Mouse (Mus musculus): ENCODE measurements at regions not wholly inside any gene's neighbourhood (a gene's known extent, or its start where the extent isn't known, plus 50 kb on each side); places are given as distances from the start of the nearest gene placed in this dataset.

DNA sequence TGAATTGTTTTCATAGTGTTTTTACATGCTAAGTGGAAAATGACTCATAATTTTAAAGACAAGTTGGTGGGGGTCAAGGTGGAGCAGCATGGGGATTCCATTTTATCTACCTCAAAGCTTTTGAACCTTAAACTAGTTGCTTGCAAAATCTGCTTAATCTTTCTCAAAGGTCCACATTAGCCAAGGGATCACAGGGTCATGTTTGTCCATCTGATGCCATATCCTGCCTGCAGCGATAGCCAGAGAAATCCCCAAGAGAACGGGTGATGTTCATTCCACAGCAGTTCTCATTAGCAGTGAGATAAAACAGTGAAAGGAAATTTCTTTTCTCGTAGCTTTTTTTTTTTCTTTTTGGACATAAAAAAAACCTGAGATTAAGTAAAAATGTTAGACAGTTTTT is 77.2 kb upstream of the Dcbld2 start:
- no peak overlapping the region for H3K4me3 ChIP-seq (ENCODE audit: low read depth, low read length)
- TF ChIP-seq POLR2AphosphoS5 (IDR thresholded peaks at IDR 0.05; ENCODE audit: insufficient replicate concordance, low read depth, low read length) (no peak), TAL1 (conservative IDR thresholded peaks at IDR 0.05; ENCODE audit: low read depth, low read length) (no peak), GATA2 (IDR thresholded peaks at IDR 0.05; ENCODE audit: borderline replicate concordance, low read depth, low read length) (no peak), CTCF (IDR thresholded peaks at IDR 0.05; ENCODE audit: low read depth, low read length) (no peak), GATA1 (IDR thresholded peaks at IDR 0.05; ENCODE audit: borderline replicate concordance, low read length) (no peak)
- DNase-seq (ENCODE audit: low spot score) (no peak), ATAC-seq (ENCODE audit: extremely low read depth, insufficient number of reproducible peaks, low FRiP score, poor library complexity, severe bottlenecking) (no peak)
- H3K36me3 ChIP-seq (replicated peaks), result no peaks in the 10 kb centered on the region
- H3K9me3 ChIP-seq (replicated peaks), result no peaks in the 10 kb centered on the region
- no peaks in the 10 kb centered on the region for H3K4me1 ChIP-seq (ENCODE audit: insufficient read depth, low read depth, low read length)
- H3K27me3 ChIP-seq (ENCODE audit: insufficient read depth, low read length), result 0 out of 2 replicates have a peak, but pooled peaks cover 2% of the 10 kb centered on the region

DNA sequence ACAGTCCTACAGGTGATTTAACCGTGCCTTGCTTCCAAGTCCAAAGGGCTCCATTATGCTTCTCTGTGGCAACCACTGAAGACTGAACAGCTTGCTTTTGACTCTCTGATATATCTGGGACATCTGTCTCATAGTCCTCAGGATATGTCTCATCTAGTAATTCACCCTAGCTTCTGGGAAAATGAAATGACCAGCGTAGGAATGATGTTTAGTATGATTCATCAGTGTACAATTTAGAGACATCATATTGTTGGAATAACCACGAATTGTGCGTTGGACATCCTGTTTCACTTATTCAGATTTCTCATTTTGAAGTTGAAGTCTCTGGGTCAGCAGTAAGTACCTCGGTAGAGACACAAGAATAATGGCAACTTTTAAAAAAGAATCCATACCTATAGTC is 64.3 kb upstream of the Dcbld2 start:
- ATAC-seq (ENCODE audit: extremely low read depth, insufficient number of reproducible peaks, low FRiP score, poor library complexity, severe bottlenecking) (no peak), DNase-seq (ENCODE audit: low spot score) (no peak)
- Histone ChIP-seq H3K27me3 (ENCODE audit: insufficient read depth, low read length) (no peaks in the 10 kb centered on the region; the same call in 1 of the 2 replicates), H3K4me1 (ENCODE audit: insufficient read depth, low read depth, low read length) (no peaks in the 10 kb centered on the region), H3K9me3 (replicated peaks) (no peaks in the 10 kb centered on the region), H3K36me3 (replicated peaks) (no peaks in the 10 kb centered on the region), H3K4me3 (ENCODE audit: low read depth, low read length) (no peak overlapping the region)
- TF ChIP-seq CTCF (IDR thresholded peaks at IDR 0.05; ENCODE audit: low read depth, low read length) (no peak), GATA2 (IDR thresholded peaks at IDR 0.05; ENCODE audit: borderline replicate concordance, low read depth, low read length) (no peak), POLR2AphosphoS5 (IDR thresholded peaks at IDR 0.05; ENCODE audit: insufficient replicate concordance, low read depth, low read length) (no peak), TAL1 (conservative IDR thresholded peaks at IDR 0.05; ENCODE audit: low read depth, low read length) (no peak), GATA1 (IDR thresholded peaks at IDR 0.05; ENCODE audit: borderline replicate concordance, low read length) (no peak)

DNA sequence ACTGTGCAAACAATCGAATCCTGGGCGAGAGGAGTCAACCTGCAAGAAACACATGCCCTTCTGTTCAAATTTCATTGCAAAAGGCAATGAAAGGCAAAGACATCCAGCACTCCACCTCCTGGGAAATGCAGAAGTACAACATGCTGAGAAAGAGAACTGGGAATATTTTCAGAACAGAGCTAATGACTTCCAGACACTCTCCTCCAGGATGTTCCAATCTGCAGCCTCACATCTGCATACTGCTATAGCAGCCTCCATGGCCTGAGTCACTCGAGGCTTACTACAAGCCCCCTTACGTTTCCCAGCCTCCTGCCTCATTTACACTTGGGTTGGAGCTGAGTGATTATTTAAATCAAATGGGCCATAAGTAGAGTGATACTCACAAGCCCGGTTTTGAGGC is 58.9 kb upstream of the Dcbld2 start:
- DNase-seq (ENCODE audit: low spot score) (no peak), ATAC-seq (ENCODE audit: extremely low read depth, insufficient number of reproducible peaks, low FRiP score, poor library complexity, severe bottlenecking) (no peak)
- TF ChIP-seq CTCF (IDR thresholded peaks at IDR 0.05; ENCODE audit: low read depth, low read length) (no peak), GATA2 (IDR thresholded peaks at IDR 0.05; ENCODE audit: borderline replicate concordance, low read depth, low read length) (no peak), GATA1 (IDR thresholded peaks at IDR 0.05; ENCODE audit: borderline replicate concordance, low read length) (no peak), POLR2AphosphoS5 (IDR thresholded peaks at IDR 0.05; ENCODE audit: insufficient replicate concordance, low read depth, low read length) (no peak), TAL1 (conservative IDR thresholded peaks at IDR 0.05; ENCODE audit: low read depth, low read length) (no peak)
- Histone ChIP-seq H3K9me3 (replicated peaks) (no peaks in the 10 kb centered on the region), H3K27me3 (ENCODE audit: insufficient read depth, low read length) (peaks cover under 1% of the 10 kb centered on the region; the same call in 1 of the 2 replicates), H3K36me3 (replicated peaks) (no peaks in the 10 kb centered on the region), H3K4me3 (ENCODE audit: low read depth, low read length) (no peak overlapping the region), H3K4me1 (ENCODE audit: insufficient read depth, low read depth, low read length) (peaks cover 9% of the 10 kb centered on the region)

DNA sequence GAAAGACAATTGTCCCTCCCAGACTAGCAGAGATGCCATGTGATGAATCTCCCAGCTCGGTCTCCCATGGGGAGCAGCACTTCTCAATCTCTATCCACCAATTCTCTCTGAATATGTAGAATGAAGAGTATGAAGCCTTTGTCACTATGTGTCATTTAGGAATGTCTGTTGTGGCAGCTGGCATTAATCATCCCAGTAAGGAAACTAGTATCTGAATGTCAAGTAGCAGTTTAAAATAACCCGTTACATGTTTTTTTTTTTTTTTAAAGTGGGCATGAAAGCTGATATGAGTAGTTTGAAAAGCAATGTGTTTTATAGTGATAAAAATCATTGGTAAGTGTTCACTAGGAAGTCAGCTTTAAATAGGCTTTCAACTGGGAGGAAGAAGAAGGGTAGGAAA is 58.4 kb upstream of the Dcbld2 start:
- no peaks in the 10 kb centered on the region for H3K9me3 ChIP-seq (replicated peaks)
- H3K36me3 ChIP-seq (replicated peaks), result no peaks in the 10 kb centered on the region
- H3K4me3 ChIP-seq (ENCODE audit: low read depth, low read length), result no peak overlapping the region
- TF ChIP-seq CTCF (IDR thresholded peaks at IDR 0.05; ENCODE audit: low read depth, low read length), result no peak
- TF ChIP-seq TAL1 (conservative IDR thresholded peaks at IDR 0.05; ENCODE audit: low read depth, low read length), result no peak
- peaks cover 9% of the 10 kb centered on the region for H3K4me1 ChIP-seq (ENCODE audit: insufficient read depth, low read depth, low read length)
- peaks cover 3% of the 10 kb centered on the region; the same call in 1 of the 2 replicates for H3K27me3 ChIP-seq (ENCODE audit: insufficient read depth, low read length)
- no peak for DNase-seq (ENCODE audit: low spot score)
- ATAC-seq (ENCODE audit: extremely low read depth, insufficient number of reproducible peaks, low FRiP score, poor library complexity, severe bottlenecking), result peak; percentile 45; the same call in 1 of the 2 replicates

DNA sequence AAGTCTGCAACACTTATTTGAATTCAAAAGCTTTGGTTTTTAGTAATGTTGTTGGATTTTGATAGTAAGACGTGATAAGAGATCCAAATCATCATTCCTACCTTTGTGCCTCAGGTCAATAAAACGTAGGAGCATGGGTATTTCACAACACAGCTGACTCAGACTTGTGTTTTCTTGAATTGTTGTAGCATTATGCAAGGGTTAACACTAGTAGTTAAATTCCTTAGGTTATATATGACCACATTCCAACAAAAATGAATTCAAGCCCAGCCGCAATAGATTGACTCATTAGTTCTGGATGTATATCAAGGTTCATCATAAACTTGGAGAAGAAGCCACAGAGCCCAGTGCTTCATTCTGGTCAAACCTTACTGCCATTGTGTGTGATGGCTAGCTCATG is 56.1 kb upstream of the Dcbld2 start:
- no peaks in the 10 kb centered on the region for H3K36me3 ChIP-seq (replicated peaks)
- no peaks in the 10 kb centered on the region for H3K9me3 ChIP-seq (replicated peaks)
- no peak overlapping the region for H3K4me3 ChIP-seq (ENCODE audit: low read depth, low read length)
- TF ChIP-seq GATA1 (IDR thresholded peaks at IDR 0.05; ENCODE audit: borderline replicate concordance, low read length) (no peak), TAL1 (conservative IDR thresholded peaks at IDR 0.05; ENCODE audit: low read depth, low read length) (no peak), GATA2 (IDR thresholded peaks at IDR 0.05; ENCODE audit: borderline replicate concordance, low read depth, low read length) (no peak), CTCF (IDR thresholded peaks at IDR 0.05; ENCODE audit: low read depth, low read length) (no peak), POLR2AphosphoS5 (IDR thresholded peaks at IDR 0.05; ENCODE audit: insufficient replicate concordance, low read depth, low read length) (no peak)
- peaks cover 3% of the 10 kb centered on the region; the same call in 1 of the 2 replicates for H3K27me3 ChIP-seq (ENCODE audit: insufficient read depth, low read length)
- DNase-seq (ENCODE audit: low spot score) (no peak), ATAC-seq (ENCODE audit: extremely low read depth, insufficient number of reproducible peaks, low FRiP score, poor library complexity, severe bottlenecking) (no peak)
- H3K4me1 ChIP-seq (ENCODE audit: insufficient read depth, low read depth, low read length), result peaks cover 9% of the 10 kb centered on the region

DNA sequence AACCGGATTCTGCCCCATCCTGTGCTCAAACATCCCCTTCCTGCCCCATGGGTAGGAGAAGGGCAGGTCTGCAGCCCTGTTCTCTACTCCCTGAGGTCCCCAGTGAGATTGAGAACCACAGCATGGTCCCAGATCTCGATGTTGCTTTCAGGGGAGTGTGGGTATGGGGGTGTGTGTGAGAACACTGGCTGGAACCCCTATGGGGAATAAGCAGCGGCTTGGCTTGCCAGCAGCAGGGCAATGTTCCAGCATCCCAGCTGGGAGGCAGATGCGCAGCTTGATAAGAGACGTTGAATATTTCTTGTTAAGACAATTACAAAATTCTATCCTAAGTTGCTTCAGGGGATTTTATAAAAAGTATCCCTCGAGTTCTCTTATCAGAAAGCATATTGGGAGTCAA is 53.7 kb upstream of the Dcbld2 start:
- no peaks in the 10 kb centered on the region for H3K9me3 ChIP-seq (replicated peaks)
- no peak overlapping the region for H3K4me3 ChIP-seq (ENCODE audit: low read depth, low read length)
- ATAC-seq (ENCODE audit: extremely low read depth, insufficient number of reproducible peaks, low FRiP score, poor library complexity, severe bottlenecking) (no peak), DNase-seq (ENCODE audit: low spot score) (no peak)
- TF ChIP-seq GATA2 (IDR thresholded peaks at IDR 0.05; ENCODE audit: borderline replicate concordance, low read depth, low read length), result no peak
- TF ChIP-seq TAL1 (conservative IDR thresholded peaks at IDR 0.05; ENCODE audit: low read depth, low read length), result no peak
- no peak for TF ChIP-seq CTCF (IDR thresholded peaks at IDR 0.05; ENCODE audit: low read depth, low read length)
- no peak for TF ChIP-seq GATA1 (IDR thresholded peaks at IDR 0.05; ENCODE audit: borderline replicate concordance, low read length)
- no peak for TF ChIP-seq POLR2AphosphoS5 (IDR thresholded peaks at IDR 0.05; ENCODE audit: insufficient replicate concordance, low read depth, low read length)
- H3K4me1 ChIP-seq (ENCODE audit: insufficient read depth, low read depth, low read length), result peaks cover 3% of the 10 kb centered on the region
- H3K27me3 ChIP-seq (ENCODE audit: insufficient read depth, low read length), result peaks cover 3% of the 10 kb centered on the region; the same call in 1 of the 2 replicates
- H3K36me3 ChIP-seq (replicated peaks), result no peaks in the 10 kb centered on the region

Measured in G1E (cell line).